Mouse (Mus musculus) adrenal gland, adult (tissue): ENCODE measurements at regions not wholly inside any gene's neighbourhood (a gene's known extent, or its start where the extent isn't known, plus 50 kb on each side); places are given as distances from the start of the nearest gene placed in this dataset.
A peak's percentile ranks its signal among the peaks of the same experiment; 100 is the strongest.
"Not testable (repeated sequence)": the region's sequence is repeated elsewhere in the genome, so short reads cannot be mapped to it uniquely, and the experiment has no call there.

Source experiments
- DNase-seq, 2 experiments: peaks; one replicate each; pipeline ENCODE4 v3.0.0; 2022 to 2023; ENCODE audit warnings: low spot score in 1 of 2; ENCODE audit not compliant: inconsistent age in 2 of 2

- DNase-seq, result no peak
These were observed 132.9 kb downstream of the Tfec start for GRCm38 (mm10) chr6:16765354-16765753.

- DNase-seq, result no peak
These were observed 133.5 kb downstream of the Tfec start for GRCm38 (mm10) chr6:16764707-16765106.

- DNase-seq, result not testable (repeated sequence)
These were observed 143.2 kb downstream of the Tfec start for GRCm38 (mm10) chr6:16755044-16755443.

DNA sequence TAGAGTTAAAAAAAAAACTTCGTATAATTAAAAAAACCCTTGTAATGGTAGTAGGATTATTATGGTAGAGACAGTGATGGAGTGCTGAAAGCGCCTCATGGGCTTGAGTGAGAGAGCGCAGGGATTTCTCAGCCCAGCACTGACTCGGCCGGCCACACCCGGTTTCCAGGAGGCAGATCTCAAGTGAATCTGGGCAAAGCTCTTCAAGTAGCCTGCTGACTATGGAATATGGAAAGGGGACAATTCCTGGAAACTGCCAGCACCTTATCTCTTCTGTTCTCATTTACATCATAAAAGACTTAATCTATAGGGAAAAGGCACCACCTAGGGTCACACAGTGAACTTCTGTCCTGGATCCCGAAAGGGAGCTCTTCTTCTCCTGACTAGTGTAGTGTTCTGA is 165.1 kb downstream of the Tfec start:
- DNase-seq, result no peak

GRCm38 (mm10) chr6:16732095-16732494 is 166.1 kb downstream of the Tfec start:
- DNase-seq, result no peak

- no peak for DNase-seq
These were observed 170.9 kb downstream of the Tfec start for GRCm38 (mm10) chr6:16727256-16727890.

- DNase-seq, result no peak
These were observed 173.0 kb downstream of the Tfec start for GRCm38 (mm10) chr6:16725256-16725655.

DNA sequence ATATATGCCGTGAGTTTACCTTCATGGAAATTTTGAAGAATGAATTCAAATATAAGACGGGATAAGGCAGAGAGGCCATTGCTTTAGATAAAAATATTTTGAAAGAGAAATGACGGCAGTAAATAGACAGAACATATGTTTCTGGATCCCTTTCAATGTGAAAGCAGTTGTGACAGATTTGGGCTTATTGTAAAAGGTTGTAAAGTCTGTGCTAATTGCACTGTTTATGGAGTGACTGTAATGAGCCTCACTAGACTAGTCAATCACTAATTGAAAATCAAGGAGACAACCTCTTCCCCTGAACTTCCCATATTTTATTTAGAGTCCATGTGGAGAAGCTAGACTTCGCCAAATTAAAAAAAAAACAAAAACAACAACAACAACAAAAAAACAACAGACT is 193.7 kb downstream of the Tfec start:
- DNase-seq, result no peak

DNA sequence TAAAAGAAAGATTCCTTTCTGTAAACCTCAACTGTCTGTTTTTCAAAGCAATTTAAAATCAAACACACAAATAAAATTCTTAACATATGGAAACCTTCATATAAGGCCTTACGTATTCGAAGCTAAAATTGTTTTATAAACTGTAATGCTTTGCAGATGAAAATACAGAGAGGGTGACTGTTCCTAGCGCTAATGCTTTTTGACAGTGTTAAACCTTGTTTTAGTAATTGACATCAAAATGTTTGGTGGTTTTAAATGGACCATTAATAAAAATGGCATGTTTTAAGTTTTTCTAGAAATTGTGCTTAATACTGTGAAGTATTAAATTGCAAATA is 194.9 kb downstream of the Tfec start:
- no peak for DNase-seq

DNA sequence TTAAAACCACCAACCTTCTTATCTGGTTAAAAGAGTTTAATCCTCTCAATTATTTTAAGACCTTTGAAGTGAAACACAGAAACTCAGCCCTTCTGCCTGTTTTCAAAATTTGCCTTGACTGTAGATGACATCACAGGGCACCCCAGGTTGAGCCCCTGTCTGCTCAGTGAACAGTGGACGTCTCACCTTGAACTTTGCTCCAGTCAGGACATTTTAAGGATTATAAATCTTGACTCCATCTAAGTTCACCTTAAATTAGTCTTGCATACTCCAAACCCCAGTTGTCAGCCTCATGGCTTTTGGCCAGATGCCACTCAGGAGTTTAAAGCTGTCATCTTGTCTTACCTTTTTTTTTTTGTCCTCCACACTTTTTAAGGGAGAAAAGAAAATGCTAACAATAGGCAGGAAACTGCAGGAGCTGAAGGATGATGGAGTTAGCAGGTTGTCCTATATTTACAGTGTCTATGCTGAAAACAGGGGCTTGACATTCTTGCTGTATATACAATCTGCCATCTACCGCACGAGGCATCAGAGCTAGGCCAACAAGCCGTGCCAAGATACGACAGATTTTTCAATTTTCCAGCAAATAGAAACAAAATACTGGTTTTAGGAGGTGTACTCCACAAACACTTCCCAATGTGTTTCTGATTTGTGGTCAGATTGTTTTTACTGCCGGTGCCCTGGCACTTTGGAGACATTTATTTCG is 195.4 kb downstream of the Tfec start:
- peak; percentile 3 to 58 for DNase-seq

DNA sequence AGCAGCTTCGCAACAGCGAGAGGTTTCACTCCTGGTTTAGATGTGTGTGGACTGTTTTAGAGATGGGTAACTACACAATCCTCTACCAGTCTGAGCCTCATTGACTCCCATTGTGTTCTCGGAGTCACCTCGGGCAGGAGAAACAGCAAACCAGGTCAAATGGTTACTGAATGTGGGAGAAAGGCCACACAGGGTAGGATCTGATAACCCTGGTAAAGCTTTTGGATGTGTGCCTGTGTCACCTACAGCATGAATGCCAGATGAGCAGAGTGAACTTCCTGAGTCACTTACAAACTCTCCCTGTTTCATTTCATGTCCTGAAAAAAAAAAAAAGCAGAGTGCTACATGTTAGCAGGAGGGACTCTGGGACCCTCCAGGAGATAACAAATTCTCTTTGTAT is 201.0 kb downstream of the Tfec start:
- no peak for DNase-seq

DNA sequence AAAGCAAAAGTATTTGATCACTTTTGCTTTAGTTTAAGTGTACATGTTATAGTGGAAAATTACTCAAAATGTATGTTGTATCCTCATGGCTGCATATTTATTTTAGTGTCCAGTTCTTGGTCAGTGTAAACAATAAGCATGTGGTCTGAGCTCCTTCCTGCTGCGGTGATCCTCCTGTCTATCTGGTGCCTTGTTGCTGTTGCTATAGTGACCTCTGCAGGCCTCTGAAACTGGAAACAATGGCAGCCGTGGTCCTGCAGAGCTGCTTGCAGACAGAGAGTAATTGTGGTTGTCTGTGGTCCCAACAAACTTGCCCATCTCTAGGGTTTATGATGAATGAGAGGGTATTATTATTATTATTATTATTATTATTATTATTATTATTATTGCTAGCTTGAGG is 230.2 kb downstream of the Tfec start:
- DNase-seq, result no peak

DNA sequence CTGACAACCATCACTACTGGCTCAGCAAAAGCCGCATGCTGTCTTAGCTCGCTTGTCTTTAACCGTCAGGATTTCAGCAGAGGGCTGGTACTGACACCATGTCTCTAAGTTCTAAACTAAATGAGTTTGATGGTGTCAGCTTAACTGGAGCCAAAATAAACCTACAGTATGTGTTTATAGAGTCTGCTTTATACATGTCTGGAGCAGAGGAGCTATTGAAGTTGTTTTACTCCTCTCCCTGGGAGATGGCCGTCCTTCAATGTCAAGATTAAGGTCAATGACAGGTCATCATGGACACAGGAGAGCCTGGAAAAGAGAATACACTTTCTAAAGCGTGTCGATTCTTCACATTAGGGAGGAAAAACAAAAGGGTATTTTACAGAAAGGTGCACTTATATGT is 231.0 kb downstream of the Tfec start:
- DNase-seq, result no peak

DNA sequence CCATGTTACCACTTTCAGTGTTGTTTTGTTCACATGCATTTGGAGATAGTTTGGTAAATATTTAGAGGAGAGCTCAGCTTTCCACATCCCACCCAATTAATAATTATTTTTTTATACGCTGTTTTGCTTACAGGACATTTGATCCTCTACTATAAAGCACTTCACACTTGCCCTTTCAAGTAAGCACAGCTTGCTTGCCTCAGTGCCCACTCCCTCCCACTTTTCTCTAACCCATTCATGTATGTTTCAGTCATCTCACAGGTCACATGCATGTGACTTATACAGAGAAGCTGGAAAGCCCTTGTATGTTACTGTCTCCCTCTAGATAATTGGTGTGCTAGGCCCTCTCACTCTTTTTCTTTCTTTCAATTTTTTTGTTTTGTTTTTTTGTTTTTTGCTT is 252.0 kb downstream of the Tfec start:
- DNase-seq, result no peak

- DNase-seq, result no peak
These were observed 254.7 kb downstream of the Tfec start for GRCm38 (mm10) chr6:16643519-16643918.

DNA sequence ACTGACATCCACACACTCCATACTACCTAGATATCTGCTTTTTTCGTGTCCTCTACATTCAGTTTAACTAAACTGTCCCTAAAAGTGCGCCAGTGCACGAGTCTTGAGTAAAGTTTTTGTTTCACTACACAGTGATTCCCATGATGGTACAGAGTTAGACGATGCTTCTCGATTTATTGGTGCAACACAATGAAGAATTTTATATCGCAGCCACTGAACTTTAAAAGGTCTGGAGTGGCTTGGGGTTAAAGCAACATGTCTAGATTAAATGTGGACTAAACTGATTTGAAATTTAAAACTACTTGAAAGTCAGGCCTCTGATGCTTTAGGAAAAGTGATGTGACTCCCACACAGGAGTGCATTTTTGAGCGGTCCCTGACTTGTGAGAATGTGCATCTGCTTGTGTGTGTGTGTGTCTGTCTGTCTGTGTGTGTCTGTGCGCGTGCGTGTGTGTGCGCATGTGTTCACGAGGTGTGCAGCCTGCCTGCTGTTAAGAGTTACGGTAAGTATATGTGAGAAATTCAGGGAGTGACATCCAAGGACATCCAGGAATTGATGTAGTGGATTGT is 261.4 kb downstream of the Tfec start:
- DNase-seq, result no peak

DNA sequence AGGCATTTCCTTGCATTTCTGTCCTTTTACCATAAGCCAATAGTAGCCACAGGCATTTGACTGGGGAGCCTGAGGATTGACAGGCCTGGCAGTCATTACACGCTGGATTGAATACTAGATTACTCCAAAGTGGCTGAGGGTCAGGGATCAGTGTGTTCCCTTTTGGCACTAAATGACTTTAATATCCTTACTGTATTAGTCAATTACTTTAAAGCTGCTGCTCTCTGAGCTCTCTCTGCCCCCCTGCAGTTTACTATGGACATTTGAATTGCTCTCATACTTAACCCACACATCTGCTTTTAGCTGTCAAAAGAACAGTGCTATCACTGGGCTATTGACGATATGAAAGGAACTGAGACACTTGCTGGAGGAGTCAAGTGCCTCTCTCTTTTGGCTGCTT is 262.1 kb downstream of the Tfec start:
- no peak for DNase-seq

- DNase-seq, result no peak
These were observed 290.7 kb downstream of the Tfec start for GRCm38 (mm10) chr6:16607393-16608023.

- DNase-seq, result no peak
These were observed 291.4 kb downstream of the Tfec start for GRCm38 (mm10) chr6:16606687-16607392.

- DNase-seq, result no peak
These were observed 305.8 kb downstream of the Tfec start for GRCm38 (mm10) chr6:16592411-16592810.

GRCm38 (mm10) chr6:16582302-16582701 is 315.9 kb downstream of the Tfec start:
- DNase-seq, result no peak

GRCm38 (mm10) chr6:16581801-16582200 is 316.4 kb downstream of the Tfec start:
- DNase-seq, result no peak
